Mouse (Mus musculus) midbrain, embryonic 13.5 days (tissue): ENCODE data around the gene Zfyve27. TPM values are rescaled to one million over a fixed set of nuclear protein-coding genes. Genes with fewer than 3 reads are reported as not detected.

Experiments
- ATAC-seq: fragments of 200-750 bp; cut with Nextera tagmentation; 2 replicates; pipeline ENCODE4 v1.8.0; 2017; ENCODE audit warnings: mild to moderate bottlenecking, moderate TSS enrichment, moderate library complexity
- H3K27ac ChIP-seq: fragments of 300-500 bp; sonication (generic); 2 replicates; pipeline ENCODE4 v1.5.1; 2015; ENCODE audit warnings: inconsistent platforms, mild to moderate bottlenecking, moderate library complexity
- H3K27me3 ChIP-seq: fragments of 300-500 bp; sonication (generic); 2 replicates; pipeline ENCODE4 v1.6.1; 2015; ENCODE audit warnings: mild to moderate bottlenecking, inconsistent platforms
- H3K36me3 ChIP-seq: fragments of 300-500 bp; sonication (generic); 2 replicates; pipeline ENCODE4 v1.6.1; 2015; ENCODE audit warnings: mild to moderate bottlenecking, inconsistent platforms
- H3K4me1 ChIP-seq: fragments of 300-500 bp; sonication (generic); replicated peaks from 2 replicates; pipeline ENCODE4 v1.6.1; 2015; ENCODE audit warnings: inconsistent platforms
- H3K4me2 ChIP-seq: fragments of 300-500 bp; sonication (generic); replicated peaks from 2 replicates; pipeline ENCODE4 v1.6.1; 2015; ENCODE audit warnings: moderate library complexity, mild to moderate bottlenecking, inconsistent platforms
- H3K4me3 ChIP-seq: fragments of 300-500 bp; sonication (generic); replicated peaks from 2 replicates; pipeline ENCODE4 v1.5.1; 2015; ENCODE audit warnings: mild to moderate bottlenecking, inconsistent platforms
- H3K9ac ChIP-seq: fragments of 300-500 bp; sonication (generic); replicated peaks from 2 replicates; pipeline ENCODE4 v1.6.1; 2015; ENCODE audit warnings: mild to moderate bottlenecking, inconsistent platforms
- H3K9me3 ChIP-seq: fragments of 300-500 bp; sonication (generic); 2 replicates; pipeline ENCODE4 v1.6.1; 2016; ENCODE audit warnings: mild to moderate bottlenecking, inconsistent platforms
- WGBS: fragments of 180-500 bp; shearing (Covaris S2); methylation state at CpG from one replicate; pipeline ENCODE4 v1.1.7; 2015; 5-methylcytosine and 5-hydroxymethylcytosine counted together
- polyA plus RNA-seq: library from polyadenylated mRNA; unstranded; fragments of >200 nt; fragmentation: Nextera tagmentation; extraction: Ambion mirVana; gene quantifications from 2 replicates; pipeline ENCODE4 v1.2.1, GENCODE M21; 2015

Zfyve27 gene
- polyA plus RNA-seq, 1 experiment from 2014 or later: 57.6 TPM

DNA sequence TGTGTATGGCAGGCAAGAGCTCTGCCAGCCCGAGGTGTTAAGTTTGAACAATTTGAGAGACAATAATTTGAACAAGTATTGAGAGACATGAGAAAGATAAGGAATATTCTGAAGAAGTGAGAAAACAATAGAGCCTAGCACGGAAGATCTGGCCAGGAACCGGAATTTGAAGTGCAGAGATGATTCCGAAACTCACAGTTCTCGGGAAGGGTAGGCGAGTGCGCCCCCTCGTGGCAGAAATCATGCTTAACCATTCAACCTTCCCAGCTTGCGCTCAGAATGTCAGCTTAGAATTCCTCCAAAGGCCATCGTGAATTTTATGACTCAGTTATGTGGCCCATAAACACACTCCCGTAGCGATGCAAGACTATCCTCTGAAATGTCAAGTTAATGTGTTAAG lies 2.4 kb downstream of the Zfyve27 start:
- Histone ChIP-seq H3K9me3 (no peaks in the 10 kb centered on the region), H3K27me3 (peaks cover 33% of the 10 kb centered on the region), H3K4me3 (peak overlapping the region; percentile 10; the same call in 1 of the 2 replicates), H3K9ac (no peak overlapping the region), H3K36me3 (no peaks in the 10 kb centered on the region), H3K27ac (no peak overlapping the region), H3K4me2 (peak overlapping the region; percentile 22; the same call in 1 of the 2 replicates), H3K4me1 (peaks cover 6% of the 10 kb centered on the region)
- no peak for ATAC-seq
- WGBS: 3% methylated on average over 12 of the region's 12 CpGs

DNA sequence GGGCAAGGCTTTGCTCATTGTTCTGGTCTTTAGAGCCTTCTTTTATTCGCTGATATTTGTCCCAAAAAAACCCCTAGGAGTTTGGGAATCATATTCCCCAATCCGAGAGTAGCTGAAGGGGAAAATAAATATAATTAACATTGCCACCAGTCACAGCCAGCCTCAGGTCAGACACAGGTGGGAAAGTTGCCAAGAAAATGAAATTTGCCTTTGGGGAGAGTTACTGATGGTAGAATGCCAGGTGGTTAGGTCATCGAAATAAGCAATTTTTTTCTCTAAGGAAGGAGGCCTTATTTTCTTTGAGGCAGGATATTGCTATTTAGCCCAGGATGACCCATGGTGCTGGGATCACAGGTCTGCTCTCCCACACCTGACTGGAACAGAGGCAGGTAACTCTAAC lies 3.0 kb downstream of the Zfyve27 start:
- WGBS: 51% methylated on average over 3 of the region's 3 CpGs

DNA sequence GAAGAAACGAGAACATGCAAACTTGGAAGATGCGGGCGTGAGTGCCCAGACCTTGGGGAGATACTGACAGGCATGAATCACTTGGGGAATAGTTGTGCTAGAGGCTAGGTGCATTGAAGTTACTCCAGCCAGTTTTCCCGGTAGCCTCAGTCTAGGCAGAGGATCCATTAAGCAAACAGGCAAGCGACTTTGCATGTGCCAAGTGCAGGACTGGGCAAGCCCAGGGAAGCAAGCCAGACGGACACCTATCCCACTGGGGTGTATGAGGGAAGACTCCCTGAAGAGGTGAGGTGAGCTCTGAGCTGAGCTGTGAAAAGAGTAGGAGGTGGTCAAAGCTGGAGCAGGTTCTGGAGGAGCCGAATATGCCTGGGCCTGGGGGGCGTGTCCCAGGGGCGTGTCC lies 3.7 kb downstream of the Zfyve27 start:
- Histone ChIP-seq H3K4me1 (peaks cover 17% of the 10 kb centered on the region), H3K9ac (no peak overlapping the region), H3K4me2 (no peak overlapping the region), H3K27ac (no peak overlapping the region), H3K36me3 (no peaks in the 10 kb centered on the region), H3K9me3 (no peaks in the 10 kb centered on the region), H3K27me3 (peaks cover 33% of the 10 kb centered on the region), H3K4me3 (no peak overlapping the region)
- 65% methylated on average over 9 of the region's 9 CpGs for WGBS
- ATAC-seq: no peak

More for the DNA sequence above, 3.0 kb downstream of the Zfyve27 start:
- H3K9me3 ChIP-seq: no peaks in the 10 kb centered on the region
- H3K4me1 ChIP-seq: peaks cover 12% of the 10 kb centered on the region
- H3K4me2 ChIP-seq: no peak overlapping the region
- H3K36me3 ChIP-seq: no peaks in the 10 kb centered on the region
- H3K4me3 ChIP-seq: no peak overlapping the region
- H3K27me3 ChIP-seq: peaks cover 33% of the 10 kb centered on the region
- H3K9ac ChIP-seq: no peak overlapping the region
- no peak overlapping the region for H3K27ac ChIP-seq
- ATAC-seq: no peak

DNA sequence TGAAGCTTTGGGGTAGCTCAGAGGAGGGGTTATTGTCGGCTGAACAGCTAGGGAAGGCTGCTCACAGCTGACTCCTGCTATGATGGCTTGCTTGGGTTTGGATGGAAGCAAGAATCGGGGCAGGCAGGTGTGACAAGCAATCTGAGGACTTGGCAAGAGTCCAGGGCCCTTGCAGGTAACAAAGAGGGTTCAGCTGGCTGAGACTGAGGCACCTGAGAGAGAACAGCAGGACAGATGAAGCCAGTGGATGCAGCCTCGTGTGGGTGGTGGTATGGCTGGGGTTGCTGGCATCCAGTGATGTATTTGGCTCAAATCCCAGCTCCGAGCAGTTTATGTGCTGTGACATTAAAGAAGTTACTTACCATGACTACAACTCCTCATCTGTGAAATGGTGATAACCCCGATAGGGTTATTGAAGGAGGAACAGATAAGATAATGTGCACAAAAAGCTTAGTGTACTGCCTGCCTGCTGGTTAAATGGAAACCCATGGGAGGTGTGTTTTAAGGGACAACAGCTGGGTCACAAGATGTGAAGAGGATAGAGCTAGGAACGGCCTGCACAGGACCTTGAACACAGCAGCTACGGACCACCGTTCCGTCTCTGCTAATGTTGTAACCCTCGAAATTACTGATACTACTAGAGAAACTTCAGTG lies 5.7 kb downstream of the Zfyve27 start:
- 79% methylated on average over 10 of the region's 10 CpGs for WGBS
- H3K27ac ChIP-seq: no peak overlapping the region
- H3K27me3 ChIP-seq: peaks cover 33% of the 10 kb centered on the region
- H3K4me1 ChIP-seq: peaks cover 26% of the 10 kb centered on the region
- peak overlapping the region; percentile 91; the same call in 1 of the 2 replicates for H3K4me2 ChIP-seq
- H3K36me3 ChIP-seq: no peaks in the 10 kb centered on the region
- H3K9me3 ChIP-seq: no peaks in the 10 kb centered on the region
- ATAC-seq: no peak
- 0 out of 2 replicates have a peak overlapping the region, but pooled peaks have one; percentile 19 for H3K9ac ChIP-seq
- no peak overlapping the region for H3K4me3 ChIP-seq

DNA sequence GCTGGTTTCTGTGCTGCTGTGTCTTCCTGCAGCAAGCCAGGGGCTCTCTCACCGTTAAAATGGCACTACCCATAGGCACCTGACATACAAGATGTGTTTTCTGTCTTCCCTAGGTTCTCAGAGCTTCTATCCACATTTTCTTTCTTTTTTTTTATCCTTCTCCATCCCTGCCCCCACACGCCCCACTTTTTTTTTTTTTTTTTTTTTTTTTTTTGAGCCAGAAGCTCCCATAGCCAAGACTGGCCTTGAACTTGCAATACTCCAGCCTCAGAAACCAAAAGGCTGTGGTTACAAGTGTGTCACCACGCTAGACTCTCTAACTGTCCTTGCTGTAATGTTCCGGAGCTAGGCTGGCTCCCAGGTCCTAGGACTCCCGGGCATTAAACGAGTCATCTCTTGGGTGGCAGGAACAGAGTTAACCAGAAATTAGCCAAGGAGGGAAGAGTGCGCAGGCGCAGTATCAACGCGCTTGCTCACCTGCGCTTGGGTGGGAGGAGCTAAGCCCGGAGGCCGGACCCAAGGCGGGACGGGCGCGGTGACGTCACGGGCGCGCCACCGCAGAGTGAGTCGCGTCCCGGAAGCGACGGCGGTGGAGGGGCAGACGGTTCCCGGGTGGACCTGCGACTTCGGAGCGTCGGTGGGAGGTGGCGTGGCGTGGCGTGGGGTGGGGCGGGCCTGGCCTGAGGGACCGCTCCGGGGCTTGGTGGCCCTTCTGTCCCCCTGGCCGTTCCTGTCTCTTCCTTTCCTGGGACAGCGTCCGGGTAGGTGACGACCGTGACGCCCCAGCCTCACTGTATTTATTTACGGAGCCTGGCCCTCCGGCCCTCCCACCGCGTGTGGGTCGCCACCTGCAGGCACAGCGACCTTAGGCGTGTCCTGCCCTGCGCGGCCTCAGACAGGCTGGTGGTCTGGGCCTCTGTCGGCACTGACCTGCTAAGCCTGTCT lies 6.5 kb downstream of the Zfyve27 start:
- H3K27me3 ChIP-seq: peaks cover 30% of the 10 kb centered on the region
- no peaks in the 10 kb centered on the region for H3K9me3 ChIP-seq
- WGBS: 2% methylated on average over 56 of the region's 56 CpGs
- peak; percentile 89 for ATAC-seq
- H3K36me3 ChIP-seq: no peaks in the 10 kb centered on the region
- H3K9ac ChIP-seq: peak overlapping the region; percentile 88
- H3K4me3 ChIP-seq: peak overlapping the region; percentile 79
- peak overlapping the region; percentile 91 for H3K4me2 ChIP-seq
- 0 out of 2 replicates have a peak overlapping the region, but pooled peaks have one; percentile 19 for H3K27ac ChIP-seq
- peaks cover 26% of the 10 kb centered on the region for H3K4me1 ChIP-seq

DNA sequence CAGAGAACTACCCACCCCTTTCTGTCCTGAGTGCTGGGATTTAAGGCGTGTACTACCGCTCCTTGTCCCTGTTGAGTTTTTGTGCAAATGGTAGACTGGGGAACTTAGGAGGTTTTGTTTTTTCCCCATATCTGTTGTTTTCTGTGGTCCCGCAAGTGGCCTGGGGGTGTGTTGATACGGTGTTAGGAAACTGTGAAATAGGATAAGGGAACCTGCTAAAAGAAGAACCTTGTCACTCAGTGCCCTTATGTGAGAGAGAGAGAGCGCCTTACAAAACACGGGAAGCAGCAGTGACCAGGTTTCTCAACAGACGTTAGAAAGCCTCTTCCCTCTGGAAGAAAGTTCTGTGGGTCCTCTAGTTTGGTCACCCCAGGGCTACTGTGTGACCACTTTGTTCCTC lies 13.1 kb downstream of the Zfyve27 start:
- Histone ChIP-seq H3K4me1 (peaks cover 13% of the 10 kb centered on the region), H3K9me3 (no peaks in the 10 kb centered on the region), H3K27ac (no peak overlapping the region), H3K36me3 (peaks cover 33% of the 10 kb centered on the region), H3K27me3 (no peaks in the 10 kb centered on the region), H3K4me3 (no peak overlapping the region), H3K9ac (no peak overlapping the region), H3K4me2 (no peak overlapping the region)
- ATAC-seq: no peak
- WGBS: 68% methylated on average over 7 of the region's 7 CpGs

DNA sequence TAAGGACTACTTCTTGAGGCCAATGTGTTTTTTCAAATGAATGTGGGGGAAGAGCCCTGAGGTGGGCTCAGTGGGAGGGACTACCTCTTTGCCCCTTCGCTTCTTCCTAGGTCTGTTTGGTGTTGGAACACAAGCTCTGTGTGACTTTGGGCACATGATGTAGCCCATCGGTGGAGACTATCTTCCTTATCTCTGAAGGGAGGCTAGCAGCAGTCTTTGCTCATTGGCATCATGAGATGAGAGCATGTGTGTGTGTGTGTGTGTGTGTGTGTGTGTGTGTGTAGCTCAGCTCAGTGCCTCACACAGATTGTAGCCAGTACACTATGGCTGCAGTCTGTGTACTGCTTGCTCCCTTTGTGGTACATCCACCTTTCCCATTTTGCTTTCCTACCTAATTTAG lies 13.7 kb downstream of the Zfyve27 start:
- WGBS: 98% methylated on average over 2 of the region's 2 CpGs
- Histone ChIP-seq H3K4me2 (no peak overlapping the region), H3K4me1 (peaks cover 9% of the 10 kb centered on the region; the same call in 1 of the 2 replicates)

DNA sequence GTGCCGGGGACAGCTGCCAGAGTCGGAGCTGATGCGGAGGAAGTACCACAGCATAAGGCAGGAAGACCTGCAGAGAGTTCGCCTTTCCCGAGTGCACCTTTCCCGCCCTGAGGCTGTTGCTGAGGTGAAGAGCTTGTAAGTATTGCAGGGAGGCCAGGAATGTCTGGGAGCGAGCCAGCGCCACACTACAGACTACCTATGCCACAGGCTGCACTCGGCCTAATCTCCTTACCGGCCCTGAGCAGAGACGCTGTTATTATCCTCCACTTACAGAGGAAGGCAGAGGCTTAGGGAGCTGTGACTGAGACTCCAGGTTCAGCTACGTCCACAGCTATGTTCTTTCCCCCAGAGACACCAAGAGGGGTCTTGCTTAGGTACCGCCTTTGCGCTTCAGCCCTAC lies 15.6 kb downstream of the Zfyve27 start:
- peaks cover 56% of the 10 kb centered on the region for H3K36me3 ChIP-seq

More for the DNA sequence above, 13.7 kb downstream of the Zfyve27 start:
- H3K9ac ChIP-seq: no peak overlapping the region
- no peak overlapping the region for H3K4me3 ChIP-seq
- H3K36me3 ChIP-seq: peaks cover 38% of the 10 kb centered on the region
- no peak for ATAC-seq
- H3K27ac ChIP-seq: no peak overlapping the region
- no peaks in the 10 kb centered on the region for H3K27me3 ChIP-seq
- no peaks in the 10 kb centered on the region for H3K9me3 ChIP-seq

DNA sequence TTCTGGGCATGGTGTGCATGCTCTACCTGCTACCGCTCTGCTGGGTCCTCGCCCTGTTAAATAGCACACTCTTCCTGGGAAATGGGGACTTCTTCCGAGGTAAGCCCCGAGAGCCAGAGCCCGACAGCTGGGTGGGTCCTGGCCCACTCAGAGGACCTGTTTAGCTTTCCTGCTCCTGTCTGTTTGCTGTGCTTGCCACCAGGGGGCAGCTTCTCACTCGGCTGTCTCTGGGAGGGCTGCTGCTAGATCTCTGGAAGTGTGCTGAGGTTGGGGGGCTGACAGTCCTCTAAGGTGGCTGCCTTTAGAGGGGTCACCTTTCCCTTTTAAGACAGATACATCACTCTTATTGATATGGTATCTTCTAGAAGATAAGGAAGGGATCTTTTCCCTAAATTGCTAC lies 18.9 kb downstream of the Zfyve27 start:
- H3K36me3 ChIP-seq: peaks cover 86% of the 10 kb centered on the region
- WGBS: 69% methylated on average over 6 of the region's 6 CpGs
- H3K9ac ChIP-seq: no peak overlapping the region
- no peaks in the 10 kb centered on the region for H3K9me3 ChIP-seq
- H3K27ac ChIP-seq: no peak overlapping the region
- no peaks in the 10 kb centered on the region for H3K4me1 ChIP-seq
- no peak overlapping the region for H3K4me2 ChIP-seq
- ATAC-seq: no peak
- H3K4me3 ChIP-seq: no peak overlapping the region
- no peaks in the 10 kb centered on the region for H3K27me3 ChIP-seq

More for the DNA sequence above, 15.6 kb downstream of the Zfyve27 start:
- ATAC-seq: no peak
- H3K9ac ChIP-seq: no peak overlapping the region
- no peaks in the 10 kb centered on the region for H3K4me1 ChIP-seq
- H3K27ac ChIP-seq: no peak overlapping the region
- no peak overlapping the region for H3K4me2 ChIP-seq
- H3K9me3 ChIP-seq: no peaks in the 10 kb centered on the region
- H3K4me3 ChIP-seq: no peak overlapping the region
- 90% methylated on average over 14 of the region's 14 CpGs for WGBS
- no peaks in the 10 kb centered on the region for H3K27me3 ChIP-seq

DNA sequence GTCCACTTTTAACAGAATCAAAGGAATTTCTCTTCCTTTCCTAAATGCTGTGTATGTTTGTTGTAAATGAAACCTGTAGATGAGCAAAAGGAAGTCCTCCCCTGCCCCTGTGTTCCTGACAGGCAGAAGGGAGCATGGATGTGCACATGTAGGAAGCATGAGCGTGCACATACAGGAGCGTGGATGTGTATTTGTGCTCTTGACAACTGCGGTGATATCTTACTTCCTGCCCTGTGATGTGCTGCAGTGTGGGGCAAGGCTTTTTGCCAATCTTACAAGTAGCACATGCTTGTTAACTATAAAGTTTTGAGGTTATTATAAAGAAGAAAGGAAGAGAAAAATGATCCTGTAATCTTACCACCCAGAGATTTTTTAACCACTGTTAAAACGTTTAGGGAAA lies 26.0 kb downstream of the Zfyve27 start:
- WGBS: 90% methylated on average over 4 of the region's 4 CpGs
- Histone ChIP-seq H3K4me2 (no peak overlapping the region), H3K4me3 (no peak overlapping the region), H3K4me1 (no peaks in the 10 kb centered on the region), H3K9me3 (no peaks in the 10 kb centered on the region), H3K27ac (no peak overlapping the region), H3K27me3 (no peaks in the 10 kb centered on the region), H3K36me3 (peaks cover 69% of the 10 kb centered on the region), H3K9ac (no peak overlapping the region)
- ATAC-seq: no peak

DNA sequence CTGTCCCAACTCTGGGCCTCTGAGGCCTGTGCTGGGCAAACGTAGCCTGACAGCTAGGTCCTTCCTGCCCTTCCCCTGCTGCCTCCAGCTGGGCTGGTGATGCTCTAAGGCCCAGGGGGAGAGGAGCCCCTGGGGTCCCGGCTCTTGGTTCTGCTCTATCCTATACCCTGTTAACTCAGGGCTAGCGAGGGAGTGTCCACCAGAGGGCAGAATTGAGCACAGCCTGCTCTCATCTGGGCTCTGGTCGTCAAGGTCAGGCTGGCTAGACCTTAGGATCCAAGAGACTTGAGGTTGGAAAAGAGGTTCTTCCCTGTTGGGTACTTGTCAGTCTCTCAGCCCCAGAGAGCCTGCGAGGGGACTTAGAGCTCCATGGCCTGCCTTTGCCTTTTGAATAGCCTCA lies 26.7 kb downstream of the Zfyve27 start:
- Histone ChIP-seq H3K4me1 (no peaks in the 10 kb centered on the region), H3K36me3 (peaks cover 62% of the 10 kb centered on the region), H3K4me3 (no peak overlapping the region), H3K9ac (no peak overlapping the region), H3K9me3 (no peaks in the 10 kb centered on the region), H3K4me2 (no peak overlapping the region), H3K27me3 (no peaks in the 10 kb centered on the region), H3K27ac (no peak overlapping the region)
- 20% methylated on average over 5 of the region's 5 CpGs for WGBS
- peak; percentile 77 for ATAC-seq

DNA sequence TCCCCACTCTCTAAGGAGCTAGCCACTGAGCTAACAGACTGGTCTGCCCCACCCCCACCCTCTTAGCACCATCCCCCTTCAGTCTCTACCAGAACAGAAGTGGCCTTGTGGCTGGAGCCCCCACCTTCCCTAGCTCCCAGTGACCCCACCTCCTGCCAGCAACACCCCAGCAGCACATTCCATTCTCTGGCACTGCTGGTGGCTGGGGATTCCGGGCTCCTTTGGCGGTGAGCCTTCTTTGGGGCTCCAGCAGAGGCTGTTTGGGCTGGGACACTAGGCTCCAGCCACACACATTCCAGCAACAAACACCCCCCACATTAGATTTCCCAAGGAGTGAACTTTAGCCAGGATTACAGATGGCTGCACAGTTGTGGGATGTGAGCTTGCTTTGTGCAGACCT lies 29.6 kb downstream of the Zfyve27 start:
- WGBS: 32% methylated on average over 2 of the region's 2 CpGs
- Histone ChIP-seq H3K4me3 (no peak overlapping the region), H3K9me3 (no peaks in the 10 kb centered on the region), H3K9ac (no peak overlapping the region), H3K36me3 (peaks cover 36% of the 10 kb centered on the region), H3K27me3 (peaks cover 4% of the 10 kb centered on the region; the same call in 1 of the 2 replicates), H3K4me1 (no peaks in the 10 kb centered on the region), H3K27ac (no peak overlapping the region), H3K4me2 (no peak overlapping the region)
- no peak for ATAC-seq
